Mouse (Mus musculus): Measurements from ENCODE around the gene Pgghg.

Pgghg gene

DNA sequence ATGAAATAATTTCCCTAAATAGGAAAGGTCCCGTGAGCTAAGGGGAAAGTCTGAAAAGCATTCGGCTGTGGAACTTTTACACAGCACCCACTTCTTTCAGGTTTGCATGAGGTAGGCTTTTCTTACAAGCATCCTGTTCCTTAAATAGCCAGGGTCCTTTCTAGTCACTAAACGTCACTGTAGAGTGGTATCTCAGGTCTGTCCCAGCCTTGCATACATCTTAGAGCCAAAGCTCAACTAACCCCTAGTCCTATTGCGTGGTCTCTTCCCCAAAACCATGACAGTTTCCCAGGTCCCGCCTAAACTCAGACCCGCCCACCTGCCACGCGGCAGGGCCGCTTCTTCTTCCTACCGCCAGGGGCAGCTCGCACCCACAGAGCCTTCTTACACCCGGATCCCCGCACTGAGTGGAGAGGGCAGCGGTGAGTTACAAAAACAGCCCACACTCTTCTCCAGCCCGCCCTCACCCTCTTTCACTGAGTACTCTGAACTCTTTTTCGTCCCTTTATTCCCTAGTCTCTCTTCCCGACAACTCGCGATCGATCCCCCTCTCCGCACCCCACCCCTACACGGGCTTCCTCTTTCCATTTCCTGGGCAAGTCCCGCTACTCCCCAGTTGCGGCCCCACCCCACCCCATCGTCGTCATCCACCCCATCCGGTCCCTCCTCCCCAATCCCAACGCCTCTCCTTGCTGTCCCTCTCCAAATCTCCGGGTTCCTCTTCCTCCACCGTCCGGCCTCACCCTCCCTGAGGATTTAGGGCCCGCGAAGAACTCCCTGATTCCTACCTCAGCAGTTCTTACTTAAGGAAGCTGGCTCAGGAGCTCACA lies at the start of gene Pgghg:
Gene Pgghg (plus strand): TSS at position 170 of the 830 bp plus-strand sequence.
- WGBS = 2% methylated on average over 33 of the region's 33 CpGs

- WGBS = 69% methylated on average over 7 of the region's 7 CpGs
These were observed 47.2 kb upstream of the Pgghg start for GRCm38 (mm10) chr7:140894031-140894430.

DNA sequence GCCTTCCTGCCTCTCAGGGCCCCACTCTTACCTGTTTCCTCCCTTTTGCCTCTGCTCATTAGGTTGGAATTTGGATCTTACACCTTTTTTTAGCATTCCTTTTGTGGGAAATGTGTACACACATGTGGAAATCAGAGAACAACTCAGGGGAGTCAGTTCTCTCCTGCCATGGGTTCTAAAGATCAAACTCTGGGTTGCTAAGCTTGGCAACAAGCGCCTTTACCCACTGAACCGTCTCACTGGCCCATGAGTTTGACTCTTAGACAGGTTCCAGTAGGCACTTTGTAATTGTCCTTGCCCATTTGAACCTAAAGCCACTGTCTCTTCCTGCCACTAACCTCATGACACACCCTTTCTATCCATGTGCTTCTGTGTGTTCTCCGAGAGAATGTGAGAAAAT lies 46.6 kb upstream of the Pgghg start:
- WGBS = 91% methylated on average over 3 of the region's 3 CpGs

- whole genome bisulfite sequencing = 84% methylated on average over 7 of the region's 7 CpGs
These were observed 43.3 kb upstream of the Pgghg start for GRCm38 (mm10) chr7:140897863-140898262.

- WGBS = 68% methylated on average over 3 of the region's 3 CpGs
These were observed 42.1 kb upstream of the Pgghg start for GRCm38 (mm10) chr7:140899121-140899520.

GRCm38 (mm10) chr7:140900220-140900619 lies 41.0 kb upstream of the Pgghg start, which contains the start of gene Cox8b:
TSS of gene Cox8b (minus strand) at chr7:140900446.
- 57% methylated on average over 10 of the region's 10 CpGs for WGBS

GRCm38 (mm10) chr7:140902036-140902875 lies 38.9 kb upstream of the Pgghg start:
- WGBS = 77% methylated on average over 15 of the region's 15 CpGs

- 33% methylated on average over 13 of the region's 13 CpGs for WGBS
These were observed 38.0 kb upstream of the Pgghg start for GRCm38 (mm10) chr7:140903212-140903611.

GRCm38 (mm10) chr7:140905642-140906081 lies 35.5 kb upstream of the Pgghg start:
- WGBS = 94% methylated on average over 2 of the region's 2 CpGs

DNA sequence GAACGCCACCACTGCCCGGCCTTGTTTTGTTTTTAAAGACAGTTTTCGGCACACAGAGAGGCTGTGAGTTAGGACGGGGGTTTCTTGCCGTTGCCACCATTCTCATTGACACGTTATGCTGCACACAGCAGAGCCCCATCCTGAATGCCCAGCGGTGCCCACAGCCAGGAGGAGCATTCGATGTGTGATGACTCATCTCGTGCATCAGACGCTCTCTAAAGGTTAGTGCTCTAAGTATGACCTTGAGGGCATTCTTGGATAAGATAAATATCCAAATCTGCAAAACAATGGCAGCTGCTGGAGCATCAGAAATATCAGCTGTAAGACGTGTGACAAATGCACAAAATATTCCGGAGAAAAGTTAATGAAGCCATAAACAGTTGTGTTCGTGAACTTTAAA lies 34.1 kb upstream of the Pgghg start:
- 78% methylated on average over 13 of the region's 13 CpGs for WGBS

GRCm38 (mm10) chr7:140907697-140908096 lies 33.5 kb upstream of the Pgghg start:
- 88% methylated on average over 7 of the region's 7 CpGs for WGBS

DNA sequence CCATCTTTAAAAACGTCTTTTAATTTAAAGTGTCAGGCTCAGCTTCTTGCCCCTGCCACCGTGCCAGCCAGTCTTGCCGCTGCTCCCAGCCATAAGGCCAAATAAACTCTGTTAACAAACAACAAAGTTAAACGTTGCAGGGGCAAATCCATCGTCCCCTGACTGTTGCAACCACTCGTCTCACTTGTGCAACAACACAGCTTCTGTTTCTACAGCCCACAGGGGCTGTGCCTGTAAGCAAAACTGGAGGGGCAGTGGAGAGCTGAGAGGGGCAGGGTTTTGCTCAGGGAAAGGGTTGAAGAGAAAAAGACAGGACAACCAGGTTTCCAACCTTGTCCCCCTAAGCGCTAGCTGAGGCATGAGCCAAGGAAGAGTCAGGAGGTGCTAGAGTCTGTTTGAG lies 33.0 kb upstream of the Pgghg start:
- WGBS = 68% methylated on average over 7 of the region's 7 CpGs

GRCm38 (mm10) chr7:140908634-140909107 lies 32.5 kb upstream of the Pgghg start:
- WGBS = 2% methylated on average over 19 of the region's 19 CpGs

DNA sequence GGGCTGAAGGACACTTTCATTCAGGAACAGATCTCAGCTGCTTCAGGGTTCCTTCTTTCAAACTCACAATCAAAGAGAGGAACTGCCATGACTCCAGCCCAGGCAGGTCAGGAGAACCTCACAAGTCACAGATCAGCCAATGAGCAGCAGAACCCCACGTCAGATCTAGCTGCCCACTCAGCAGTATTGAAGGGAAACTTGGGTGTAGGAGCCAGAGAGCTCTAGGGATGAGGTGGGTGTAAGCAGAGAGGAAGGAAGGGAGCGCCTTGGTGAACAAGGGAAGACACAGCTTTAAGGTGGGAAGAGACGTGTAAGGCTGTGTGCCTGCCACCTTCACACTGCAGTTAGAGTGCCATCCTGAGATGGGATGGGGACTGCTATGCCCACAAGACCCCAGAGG lies 28.9 kb upstream of the Pgghg start:
- 30% methylated on average over 3 of the region's 3 CpGs for WGBS

DNA sequence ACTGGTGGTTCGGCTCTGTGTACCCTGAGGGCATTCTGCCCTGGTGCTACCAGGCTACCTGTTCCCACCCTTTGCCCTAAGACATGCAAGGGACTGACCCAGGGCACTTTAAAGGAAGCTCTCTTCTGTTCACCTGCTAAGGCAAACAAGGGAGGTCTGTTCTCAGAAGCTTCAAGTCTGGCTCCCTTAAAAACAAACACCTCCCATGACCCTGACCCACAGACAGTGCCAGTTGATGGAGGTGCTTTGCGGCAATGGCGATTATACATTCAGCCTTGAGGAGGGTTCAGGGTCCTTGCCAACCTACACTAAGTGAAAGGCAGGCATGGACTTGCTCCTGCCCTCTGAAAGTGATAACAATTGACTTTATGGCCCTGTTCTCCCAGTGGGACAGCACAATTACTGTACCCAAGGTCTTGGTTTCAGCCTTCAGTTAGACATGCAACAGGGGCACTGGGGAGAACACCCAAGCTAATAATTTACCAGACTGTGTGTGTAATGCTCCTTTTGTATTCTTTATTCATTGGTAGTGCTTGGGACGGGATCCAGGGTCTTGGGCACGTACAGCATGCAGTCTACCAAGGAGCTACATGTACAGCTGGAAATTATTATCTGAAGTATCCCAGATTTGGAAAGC lies 28.2 kb upstream of the Pgghg start:
- WGBS = 79% methylated on average over 5 of the region's 5 CpGs

DNA sequence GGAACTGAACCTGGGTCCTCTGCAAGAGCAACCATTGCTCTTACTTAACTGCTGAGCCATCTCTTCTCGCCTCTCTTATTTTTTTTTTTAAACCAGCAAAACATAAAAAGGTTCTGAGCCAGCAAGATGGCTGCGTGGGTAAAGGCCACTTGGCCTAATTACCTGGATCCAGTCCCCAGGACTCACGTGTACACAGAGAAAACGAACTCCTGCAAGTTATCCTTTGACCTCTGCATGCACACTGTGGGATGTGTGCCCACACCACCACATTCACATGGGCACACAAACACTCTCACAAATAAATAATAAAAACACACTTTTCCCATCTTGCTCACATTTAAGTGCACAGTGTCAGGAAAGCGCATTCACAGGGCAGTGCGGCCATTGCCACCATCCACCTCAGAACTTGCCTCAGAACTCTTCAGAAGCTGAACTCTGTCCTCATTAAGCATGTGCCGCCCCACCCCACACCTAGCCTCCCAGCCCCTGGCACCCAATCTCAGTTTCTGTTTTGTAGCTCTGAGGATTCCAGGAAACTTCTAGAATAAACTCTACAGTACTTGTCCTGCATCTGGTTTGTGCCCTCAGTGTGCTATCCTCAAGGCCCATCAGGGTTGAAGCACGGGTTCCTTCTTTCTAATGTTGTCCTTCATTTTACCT lies 27.0 kb upstream of the Pgghg start:
- WGBS = 89% methylated on average over 8 of the region's 8 CpGs

GRCm38 (mm10) chr7:140919911-140920310 lies 21.3 kb upstream of the Pgghg start:
- 80% methylated on average over 4 of the region's 4 CpGs for WGBS

GRCm38 (mm10) chr7:140920418-140921029 lies 20.7 kb upstream of the Pgghg start, which contains the start of gene Nlrp6:
TSS of gene Nlrp6 (plus strand) at chr7:140920902.
- WGBS = 89% methylated on average over 8 of the region's 8 CpGs

DNA sequence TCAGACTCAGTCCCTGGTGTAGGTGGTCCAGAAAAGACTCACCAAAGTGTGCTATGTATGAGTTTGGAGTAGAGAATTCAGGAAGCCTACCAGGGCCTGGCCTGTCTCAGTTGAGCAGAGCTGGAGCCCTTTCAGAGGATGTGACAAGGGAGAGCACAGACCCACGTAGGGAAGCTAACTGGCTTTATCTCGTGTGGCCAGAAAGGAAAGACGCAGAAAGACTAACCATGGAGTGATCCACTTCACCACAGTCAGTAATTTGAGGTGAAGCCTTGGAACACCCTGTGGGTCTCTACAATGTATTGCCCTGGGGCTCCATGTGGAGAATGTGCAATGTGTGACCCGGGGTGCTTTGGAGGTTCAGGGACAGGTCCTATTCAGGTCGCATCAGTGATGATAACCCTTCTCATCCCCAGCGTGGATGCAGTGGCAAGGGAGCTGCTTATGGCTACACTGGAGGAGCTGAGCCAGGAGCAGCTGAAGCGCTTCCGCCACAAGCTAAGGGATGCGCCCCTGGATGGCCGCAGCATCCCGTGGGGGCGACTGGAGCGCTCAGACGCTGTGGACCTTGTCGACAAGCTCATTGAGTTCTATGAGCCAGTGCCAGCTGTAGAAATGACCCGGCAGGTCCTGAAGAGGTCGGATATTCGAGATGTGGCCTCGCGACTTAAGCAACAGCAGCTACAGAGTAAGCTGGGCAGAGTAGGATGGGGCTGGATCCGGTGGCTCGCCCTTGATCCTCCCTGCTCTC lies 19.8 kb upstream of the Pgghg start:
- WGBS = 53% methylated on average over 22 of the region's 22 CpGs

- under 1% methylated on average over 49 of the region's 49 CpGs for WGBS
These were observed 18.7 kb upstream of the Pgghg start for GRCm38 (mm10) chr7:140922398-140923069.
